ENCODE assay signal across 8 mouse cellular contexts in genomic region chrX:155318005-155318404, GRCm38 (mm10). TPM values are rescaled to one million over a fixed set of nuclear protein-coding genes. Genes with fewer than 3 reads are reported as not detected.
DNase-seq lines count a peak whose midpoint lies in the region; ATAC-seq and TF ChIP-seq lines count a peak whose summit lies in the region.
"Had no signal": no experiment of that assay in that cellular context is flagged by ENCODE, and none has a peak within 500 bp of the region (broad histone marks: within the 10 kb centered on the region; RNA-seq: fewer than 3 reads in every experiment).

No protein-coding gene starts in this region.

- H3K27ac ChIP-seq in kidney, adult 2 months (ENCODE audit: insufficient read depth, low read depth, low read length), result no peak overlapping the region
- no peak overlapping the region for H3K27ac ChIP-seq in kidney, embryonic 15.5 days
- H3K27ac ChIP-seq in embryonic facial prominence, embryonic 11.5 days (replicated peaks; ENCODE audit: low read depth, low read length), result no peak overlapping the region
- H3K27ac ChIP-seq in neural tube, embryonic 14.5 days (ENCODE audit: low read depth, low read length), result no peak overlapping the region
- H3K27ac ChIP-seq: macrophage had no signal

- H3K4me3 ChIP-seq in kidney, adult 2 months (ENCODE audit: insufficient read depth, low read depth, low read length), result no peak overlapping the region
- no peak overlapping the region for H3K4me3 ChIP-seq in kidney, embryonic 15.5 days (replicated peaks)
- no peak overlapping the region for H3K4me3 ChIP-seq in embryonic facial prominence, embryonic 11.5 days (ENCODE audit: low read depth, low read length)
- H3K4me3 ChIP-seq in neural tube, embryonic 14.5 days (ENCODE audit: low read depth, low read length), result no peak overlapping the region

- no peak for TF ChIP-seq POLR2A in kidney, adult 2 months (IDR thresholded peaks at IDR 0.05; ENCODE audit: low read depth, low read length)

- H3K4me1 ChIP-seq in kidney, adult 2 months (ENCODE audit: control insufficient read depth, insufficient read depth, low read length), result no peaks in the 10 kb centered on the region
- no peaks in the 10 kb centered on the region for H3K4me1 ChIP-seq in kidney, embryonic 15.5 days
- no peaks in the 10 kb centered on the region for H3K4me1 ChIP-seq in embryonic facial prominence, embryonic 11.5 days (ENCODE audit: control insufficient read depth, insufficient read depth, low read length)
- no peaks in the 10 kb centered on the region for H3K4me1 ChIP-seq in neural tube, embryonic 14.5 days (ENCODE audit: control insufficient read depth, insufficient read depth, low read length)

- TF ChIP-seq CTCF in kidney, adult 2 months (conservative IDR thresholded peaks at IDR 0.05; ENCODE audit: insufficient read depth, insufficient read length, low read depth, low read length), result peak; percentile 56

- no peak; the same call in 1 of the 2 replicates for ATAC-seq in kidney, embryonic 15.5 days (replicated peaks; ENCODE audit: low FRiP score)
- peak; percentile 87 for ATAC-seq in CD4-positive, CD25-positive, alpha-beta regulatory T cell, adult 4 months
- ATAC-seq in embryonic facial prominence, embryonic 11.5 days (replicated peaks; ENCODE audit: insufficient number of reproducible peaks, low FRiP score, low TSS enrichment, low read depth), result no peak
- peak; percentile 46; the same call in 1 of the 2 replicates for ATAC-seq in neural tube, embryonic 14.5 days (ENCODE audit: low read depth)

- no peaks in the 10 kb centered on the region for H3K9me3 ChIP-seq in kidney, embryonic 15.5 days (replicated peaks)
- H3K9me3 ChIP-seq in embryonic facial prominence, embryonic 11.5 days (replicated peaks; ENCODE audit: control insufficient read depth, low read length), result no peaks in the 10 kb centered on the region
- no peaks in the 10 kb centered on the region for H3K9me3 ChIP-seq in neural tube, embryonic 14.5 days (ENCODE audit: control insufficient read depth, low read length)

- no peaks in the 10 kb centered on the region for H3K27me3 ChIP-seq in kidney, adult 2 months (replicated peaks; ENCODE audit: control insufficient read depth, insufficient read depth, low read length)
- no peaks in the 10 kb centered on the region for H3K27me3 ChIP-seq in kidney, embryonic 15.5 days
- H3K27me3 ChIP-seq in embryonic facial prominence, embryonic 11.5 days (ENCODE audit: control insufficient read depth, insufficient read depth, low read length), result no peaks in the 10 kb centered on the region
- no peaks in the 10 kb centered on the region for H3K27me3 ChIP-seq in neural tube, embryonic 14.5 days (ENCODE audit: control insufficient read depth, insufficient read depth, low read length)

- peak; percentile 46 for DNase-seq in kidney, adult 2 months
- DNase-seq in T-cell, adult 2 months (ENCODE audit: low spot score), result peak; percentile 34
- peak; percentile 69 for DNase-seq in embryonic facial prominence, embryonic 11.5 days (ENCODE audit: low spot score)
- peak; percentile 40 for DNase-seq in kidney, postnatal 14 days

- H3K36me3 ChIP-seq in kidney, adult 2 months (ENCODE audit: control insufficient read depth, insufficient read depth, low read length), result no peaks in the 10 kb centered on the region
- peaks cover 3% of the 10 kb centered on the region; the same call in 1 of the 2 replicates for H3K36me3 ChIP-seq in kidney, embryonic 15.5 days
- no peaks in the 10 kb centered on the region for H3K36me3 ChIP-seq in embryonic facial prominence, embryonic 11.5 days (replicated peaks; ENCODE audit: control insufficient read depth, insufficient read depth, low read depth, low read length)
- H3K36me3 ChIP-seq in neural tube, embryonic 14.5 days (ENCODE audit: control insufficient read depth, insufficient read depth, low read length), result no peaks in the 10 kb centered on the region

- WGBS in kidney, adult 2 months, result 24% methylated on average over 4 of the region's 4 CpGs
- WGBS in kidney, embryonic 15.5 days, result 41% methylated on average over 4 of the region's 4 CpGs
- WGBS in embryonic facial prominence, embryonic 11.5 days, result 34% methylated on average over 4 of the region's 4 CpGs
- WGBS in neural tube, embryonic 14.5 days, result 49% methylated on average over 4 of the region's 4 CpGs

- H3K9ac ChIP-seq in kidney, embryonic 15.5 days, result no peak overlapping the region
- no peak overlapping the region for H3K9ac ChIP-seq in embryonic facial prominence, embryonic 11.5 days (replicated peaks; ENCODE audit: low read length)
- no peak overlapping the region for H3K9ac ChIP-seq in neural tube, embryonic 14.5 days (replicated peaks; ENCODE audit: low read depth, low read length)

- H3K4me2 ChIP-seq in kidney, embryonic 15.5 days, result no peak overlapping the region
- no peak overlapping the region for H3K4me2 ChIP-seq in embryonic facial prominence, embryonic 11.5 days (ENCODE audit: low read depth, low read length)
- no peak overlapping the region for H3K4me2 ChIP-seq in neural tube, embryonic 14.5 days (ENCODE audit: low read depth, low read length)

RNA-seq across cellular contexts. Expression of gene Prdx4, which starts 22.5 kb away (rescaled TPM):
- polyA plus RNA-seq in kidney, adult 2 months (2012; rRNA removed), result 39.4 and 43.1 TPM in 2 replicates
- polyA plus RNA-seq in kidney, embryonic 15.5 days (2015; fragmentation: Nextera tagmentation; extraction: Ambion mirVana), result 291 and 295 TPM in 2 replicates
- 10 to 100 TPM; 36.6 to 41.6 TPM for polyA plus RNA-seq in CD4-positive, CD25-positive, alpha-beta regulatory T cell, adult 4 months (2017; shearing (Covaris generic))
- 282 and 288 TPM in 2 replicates for polyA plus RNA-seq in embryonic facial prominence, embryonic 11.5 days (2014; fragmentation: Nextera tagmentation; extraction: Ambion mirVana)
- 75.4 and 113 TPM in 2 replicates for polyA plus RNA-seq in neural tube, embryonic 14.5 days (2014; fragmentation: Nextera tagmentation; extraction: Ambion mirVana)

RNA-seq across cellular contexts. Expression of gene Acot9, which starts 55.8 kb away (rescaled TPM):
- 16.4 and 18.5 TPM in 2 replicates for polyA plus RNA-seq in kidney, adult 2 months (2012; rRNA removed)
- 36.0 and 36.7 TPM in 2 replicates for polyA plus RNA-seq in kidney, embryonic 15.5 days (2015; fragmentation: Nextera tagmentation; extraction: Ambion mirVana)
- 10 to 100 TPM; 91.6 to 97.4 TPM for polyA plus RNA-seq in CD4-positive, CD25-positive, alpha-beta regulatory T cell, adult 4 months (2017; shearing (Covaris generic))
- polyA plus RNA-seq in embryonic facial prominence, embryonic 11.5 days (2014; fragmentation: Nextera tagmentation; extraction: Ambion mirVana), result 28.1 and 30.8 TPM in 2 replicates
- 48.5 and 49.4 TPM in 2 replicates for polyA plus RNA-seq in neural tube, embryonic 14.5 days (2014; fragmentation: Nextera tagmentation; extraction: Ambion mirVana)

Comparison
In these comparisons a context has a peak if more than half of its experiments do, and no peak if none do; other contexts are left out.
1. ATAC-seq: peak in CD4-positive, CD25-positive, alpha-beta regulatory T cell, adult 4 months (single experiment) and neural tube, embryonic 14.5 days (single experiment); none in kidney, embryonic 15.5 days (single experiment) and embryonic facial prominence, embryonic 11.5 days (single experiment).
2. Peak in every context shown above with its lines, with median percentiles within 50 percentile points of each other: DNase-seq.